ENCODE assay signal across 8 mouse cellular contexts in the genomic region with DNA sequence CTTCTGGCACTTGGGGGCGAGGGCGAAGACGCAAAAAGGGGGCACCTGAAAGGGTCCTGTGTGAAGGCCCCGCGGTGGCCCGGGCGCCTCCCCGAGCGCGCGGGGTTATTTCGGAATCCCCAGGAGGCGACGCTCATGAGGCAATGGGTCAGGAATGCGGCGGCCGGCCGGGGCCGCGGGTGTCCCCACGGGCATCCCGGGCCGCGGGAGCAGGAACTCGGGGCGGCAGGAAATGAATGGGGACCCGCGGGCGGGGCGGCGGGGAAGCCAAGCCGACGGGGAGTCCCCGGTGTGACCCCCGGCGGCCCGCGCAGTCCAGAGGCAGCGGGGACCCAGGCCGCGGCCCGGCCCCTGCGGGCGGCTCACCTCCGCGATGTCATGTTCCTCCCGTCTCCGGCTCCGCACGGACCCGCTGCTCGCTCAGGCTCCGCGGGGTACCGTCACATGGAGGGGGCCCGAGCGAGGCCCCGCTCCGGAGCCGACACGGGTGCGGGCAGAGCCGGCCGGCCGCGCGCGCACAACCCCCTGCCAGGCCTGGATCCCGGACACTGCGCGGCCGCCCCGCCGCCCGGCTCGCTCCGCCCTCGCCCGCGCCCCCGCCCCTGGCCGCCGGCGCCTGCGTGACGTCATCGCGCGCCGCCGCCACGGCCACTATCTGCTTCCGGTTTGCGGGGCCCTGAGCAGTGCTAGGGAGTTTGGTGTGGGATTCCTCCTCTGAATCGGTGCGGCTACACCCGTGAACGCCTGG. TPM values are rescaled to one million over a fixed set of nuclear protein-coding genes. Genes with fewer than 3 reads are reported as not detected.
DNase-seq lines count a peak whose midpoint lies in the region; ATAC-seq and TF ChIP-seq lines count a peak whose summit lies in the region.

A gene (minus strand): TSS at position 562 of the 748 bp plus-strand sequence.

- peak; percentile 90 for ATAC-seq in embryonic facial prominence, embryonic 12.5 days (ENCODE audit: insufficient number of reproducible peaks, insufficient read depth, low FRiP score, low TSS enrichment)

- no peaks in the 10 kb centered on the region for H3K36me3 ChIP-seq in embryonic facial prominence, embryonic 12.5 days
- H3K36me3 ChIP-seq in kidney, adult 2 months (ENCODE audit: control insufficient read depth, insufficient read depth, low read length): no peaks in the 10 kb centered on the region

- peak within 1 kb of the TSS; percentile 89 for H3K4me2 ChIP-seq in embryonic facial prominence, embryonic 12.5 days (replicated peaks)

- peak within 1 kb of the TSS; percentile 78 for H3K27ac ChIP-seq in embryonic facial prominence, embryonic 12.5 days
- peak within 1 kb of the TSS; percentile 75 for H3K27ac ChIP-seq in kidney, adult 2 months (ENCODE audit: insufficient read depth, low read depth, low read length)

- no peaks in the 10 kb centered on the region for H3K27me3 ChIP-seq in embryonic facial prominence, embryonic 12.5 days
- H3K27me3 ChIP-seq in kidney, adult 2 months (replicated peaks; ENCODE audit: control insufficient read depth, insufficient read depth, low read length): no peaks in the 10 kb centered on the region

- no peak for TF ChIP-seq CTCF in kidney, adult 2 months (conservative IDR thresholded peaks at IDR 0.05; ENCODE audit: insufficient read depth, insufficient read length, low read depth, low read length)

- peaks cover 22% of the 10 kb centered on the region for H3K4me1 ChIP-seq in embryonic facial prominence, embryonic 12.5 days
- peaks cover 12% of the 10 kb centered on the region; the same call in 1 of the 2 replicates for H3K4me1 ChIP-seq in kidney, adult 2 months (ENCODE audit: control insufficient read depth, insufficient read depth, low read length)

- peak within 1 kb of the TSS; percentile 95 for H3K9ac ChIP-seq in embryonic facial prominence, embryonic 12.5 days

- no peaks in the 10 kb centered on the region for H3K9me3 ChIP-seq in embryonic facial prominence, embryonic 12.5 days

- WGBS in embryonic facial prominence, embryonic 12.5 days: under 1% methylated on average over 69 of the region's 98 CpGs
- under 1% methylated on average over 77 of the region's 98 CpGs for WGBS in kidney, adult 2 months

- H3K4me3 ChIP-seq in embryonic facial prominence, embryonic 12.5 days: peak within 1 kb of the TSS; percentile 94
- peak within 1 kb of the TSS; percentile 90 for H3K4me3 ChIP-seq in kidney, adult 2 months (ENCODE audit: insufficient read depth, low read depth, low read length)

- TF ChIP-seq POLR2A in kidney, adult 2 months (IDR thresholded peaks at IDR 0.05; ENCODE audit: low read depth, low read length): peak; percentile 74

- DNase-seq in 3134 (ENCODE audit: extremely low read depth, insufficient read length, low spot score) (peak; percentile 74), liver (peak; percentile 90)
- DNase-seq in adrenal gland, postnatal 25 days: peak; percentile 92
- peak; percentile 86 for DNase-seq in heart, adult 18-20 months
- peak; percentile 90 for DNase-seq in kidney, adult 2 months
- peak; percentile 33 to 61 for DNase-seq in monocyte, adult 2 months (ENCODE audit: low read depth in 1 of 2, low spot score in 2 of 2)
- DNase-seq in spleen, postnatal 14 days (ENCODE audit: low spot score in 2 of 2): peak; percentile 69 to 85

RNA-seq across cellular contexts. Expression of the gene that starts here (rescaled TPM):
- total RNA-seq in adrenal gland, postnatal 25 days (2021): 92.7 and 98.6 TPM in 2 replicates
- polyA plus RNA-seq in embryonic facial prominence, embryonic 12.5 days (2016; fragmentation: Nextera tagmentation; extraction: Ambion mirVana): 23.4 and 24.0 TPM in 2 replicates
- total RNA-seq in heart, adult 18-20 months (2021): 100 to 1,000 TPM; 172 to 174 TPM
- 29.5 and 32.4 TPM in 2 replicates for polyA plus RNA-seq in kidney, adult 2 months (2012; rRNA removed)

Comparison
In these comparisons a context has a peak if more than half of its experiments do, and no peak if none do; other contexts are left out.
1. Peak in every context shown above with its lines: DNase-seq, ATAC-seq, H3K4me3 ChIP-seq and H3K27ac ChIP-seq.